Mouse (Mus musculus): ENCODE measurements around the gene Sspn. TPM values are rescaled to one million over a fixed set of nuclear protein-coding genes. Genes with fewer than 3 reads are reported as not detected.

Gene Sspn
- polyA plus RNA-seq, 1 experiment from 2014 or later = 3.1 TPM

GRCm38 (mm10) chr6:145977771-145978450 is 46.5 kb downstream of the Sspn start:
- ATAC-seq (ENCODE audit: low FRiP score) (no peak), DNase-seq (ENCODE audit: low spot score, missing footprints) (peak; percentile 53)
- Histone ChIP-seq H3K27ac (ENCODE audit: low read depth, low read length) (no peak overlapping the region), H3K4me1 (ENCODE audit: control insufficient read depth, insufficient read depth, low read length) (no peaks in the 10 kb centered on the region), H3K4me2 (no peak overlapping the region), H3K9me3 (ENCODE audit: control insufficient read depth, low read length) (no peaks in the 10 kb centered on the region), H3K9ac (ENCODE audit: low read length) (no peak overlapping the region), H3K36me3 (ENCODE audit: control insufficient read depth, insufficient read depth, low read length) (no peaks in the 10 kb centered on the region), H3K4me3 (ENCODE audit: low read depth, low read length) (no peak overlapping the region), H3K27me3 (ENCODE audit: control insufficient read depth, insufficient read depth, low read length) (no peaks in the 10 kb centered on the region)
- WGBS = 83% methylated on average over 8 of the region's 8 CpGs

DNA sequence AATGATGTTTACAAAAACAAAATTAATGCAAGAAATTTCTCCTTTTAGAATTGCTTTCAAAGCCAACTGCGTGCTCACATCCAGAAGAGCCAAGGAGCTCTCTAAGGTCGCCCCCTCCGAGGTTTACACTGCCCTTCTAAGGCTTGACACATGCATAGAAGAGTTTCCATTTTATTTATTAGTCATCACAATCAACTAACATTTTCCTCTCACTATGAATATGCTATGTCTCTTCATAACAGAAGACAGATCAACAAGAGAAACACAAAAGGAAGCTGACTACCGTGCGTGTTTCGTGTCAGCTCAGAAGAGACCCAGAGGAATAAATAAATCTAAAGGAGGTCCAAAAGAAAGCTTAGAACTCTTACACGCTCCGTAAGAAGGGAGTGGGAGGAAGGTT is 49.6 kb downstream of the Sspn start:
- 86% methylated on average over 8 of the region's 8 CpGs for WGBS
- no peak overlapping the region for H3K4me3 ChIP-seq (ENCODE audit: low read depth, low read length)
- H3K27me3 ChIP-seq (ENCODE audit: control insufficient read depth, insufficient read depth, low read length) = no peaks in the 10 kb centered on the region
- no peaks in the 10 kb centered on the region for H3K36me3 ChIP-seq (ENCODE audit: control insufficient read depth, insufficient read depth, low read length)
- H3K4me1 ChIP-seq (ENCODE audit: control insufficient read depth, insufficient read depth, low read length) = no peaks in the 10 kb centered on the region
- no peak overlapping the region for H3K4me2 ChIP-seq
- ATAC-seq (ENCODE audit: low FRiP score) (no peak), DNase-seq (ENCODE audit: low spot score, missing footprints) (no peak)
- H3K9me3 ChIP-seq (ENCODE audit: control insufficient read depth, low read length) = no peaks in the 10 kb centered on the region
- H3K9ac ChIP-seq (ENCODE audit: low read length) = no peak overlapping the region
- no peak overlapping the region for H3K27ac ChIP-seq (ENCODE audit: low read depth, low read length)

- 92% methylated on average over 4 of the region's 4 CpGs for WGBS
- no peaks in the 10 kb centered on the region for H3K9me3 ChIP-seq (ENCODE audit: control insufficient read depth, low read length)
- no peak overlapping the region for H3K27ac ChIP-seq (ENCODE audit: low read depth, low read length)
- no peak overlapping the region for H3K4me2 ChIP-seq
- ATAC-seq (ENCODE audit: low FRiP score) (no peak), DNase-seq (ENCODE audit: low spot score, missing footprints) (no peak)
- H3K27me3 ChIP-seq (ENCODE audit: control insufficient read depth, insufficient read depth, low read length) = no peaks in the 10 kb centered on the region
- no peak overlapping the region for H3K4me3 ChIP-seq (ENCODE audit: low read depth, low read length)
- no peak overlapping the region for H3K9ac ChIP-seq (ENCODE audit: low read length)
- H3K4me1 ChIP-seq (ENCODE audit: control insufficient read depth, insufficient read depth, low read length) = no peaks in the 10 kb centered on the region
- H3K36me3 ChIP-seq (ENCODE audit: control insufficient read depth, insufficient read depth, low read length) = no peaks in the 10 kb centered on the region
Observed at GRCm38 (mm10) chr6:145982335-145982734, 50.9 kb downstream of the Sspn start.

GRCm38 (mm10) chr6:145990578-145990977 is 59.1 kb downstream of the Sspn start:
- no peaks in the 10 kb centered on the region for H3K27me3 ChIP-seq (ENCODE audit: control insufficient read depth, insufficient read depth, low read length)
- no peaks in the 10 kb centered on the region for H3K36me3 ChIP-seq (ENCODE audit: control insufficient read depth, insufficient read depth, low read length)
- DNase-seq (ENCODE audit: low spot score, missing footprints) (no peak), ATAC-seq (ENCODE audit: low FRiP score) (no peak)
- no peak overlapping the region for H3K27ac ChIP-seq (ENCODE audit: low read depth, low read length)
- H3K4me1 ChIP-seq (ENCODE audit: control insufficient read depth, insufficient read depth, low read length) = no peaks in the 10 kb centered on the region
- 93% methylated on average over 1 of the region's 1 CpGs for WGBS
- no peak overlapping the region for H3K9ac ChIP-seq (ENCODE audit: low read length)
- no peaks in the 10 kb centered on the region for H3K9me3 ChIP-seq (ENCODE audit: control insufficient read depth, low read length)
- H3K4me2 ChIP-seq = no peak overlapping the region
- H3K4me3 ChIP-seq (ENCODE audit: low read depth, low read length) = no peak overlapping the region

DNA sequence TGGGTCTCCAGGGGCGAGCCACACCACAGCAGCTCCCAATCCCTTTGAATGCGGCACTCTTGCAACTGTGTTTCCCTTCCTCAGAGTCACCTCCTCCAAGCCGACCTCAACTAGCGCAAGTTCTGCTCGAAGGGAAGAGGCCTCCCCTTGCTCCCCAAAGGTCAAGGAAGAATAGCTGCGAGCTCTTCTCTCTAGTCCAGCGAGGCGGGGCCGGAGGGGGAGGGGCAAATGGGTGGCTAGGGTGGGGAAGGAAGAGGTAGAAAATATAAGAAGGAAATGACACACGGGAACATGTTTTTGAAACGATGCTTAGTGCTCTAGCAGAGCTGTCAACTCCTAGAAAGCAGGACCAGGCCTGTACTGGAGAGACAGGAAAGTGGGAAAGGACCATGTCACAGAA is 61.1 kb downstream of the Sspn start:
- ATAC-seq (ENCODE audit: low FRiP score) (no peak), DNase-seq (ENCODE audit: low spot score, missing footprints) (no peak)
- Histone ChIP-seq H3K36me3 (ENCODE audit: control insufficient read depth, insufficient read depth, low read length) (no peaks in the 10 kb centered on the region), H3K27me3 (ENCODE audit: control insufficient read depth, insufficient read depth, low read length) (no peaks in the 10 kb centered on the region), H3K4me1 (ENCODE audit: control insufficient read depth, insufficient read depth, low read length) (no peaks in the 10 kb centered on the region), H3K9ac (ENCODE audit: low read length) (no peak overlapping the region), H3K27ac (ENCODE audit: low read depth, low read length) (no peak overlapping the region), H3K9me3 (ENCODE audit: control insufficient read depth, low read length) (no peaks in the 10 kb centered on the region), H3K4me3 (ENCODE audit: low read depth, low read length) (no peak overlapping the region), H3K4me2 (no peak overlapping the region)
- WGBS = 72% methylated on average over 11 of the region's 11 CpGs

DNA sequence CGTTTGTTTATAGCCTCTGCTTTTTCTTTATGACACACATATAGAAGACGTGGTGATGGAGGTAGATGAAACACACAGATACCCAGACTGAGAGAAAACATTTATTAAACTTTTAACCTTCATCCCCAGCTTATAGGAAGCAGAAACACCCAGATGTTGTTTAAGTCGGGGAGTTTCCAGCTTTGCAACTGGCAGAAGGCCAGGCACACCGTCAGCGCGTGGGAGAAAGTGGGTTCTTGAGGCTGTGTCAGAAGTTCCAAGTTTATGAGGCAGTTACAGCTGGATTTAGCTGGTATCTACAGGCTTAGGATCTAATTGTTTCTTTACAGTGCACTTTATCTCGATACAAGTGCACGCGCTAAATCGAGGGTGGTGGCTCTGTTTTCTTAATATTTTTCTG is 61.5 kb downstream of the Sspn start:
- Histone ChIP-seq H3K4me1 (ENCODE audit: control insufficient read depth, insufficient read depth, low read length) (no peaks in the 10 kb centered on the region), H3K27ac (ENCODE audit: low read depth, low read length) (no peak overlapping the region), H3K36me3 (ENCODE audit: control insufficient read depth, insufficient read depth, low read length) (no peaks in the 10 kb centered on the region), H3K9me3 (ENCODE audit: control insufficient read depth, low read length) (no peaks in the 10 kb centered on the region), H3K4me3 (ENCODE audit: low read depth, low read length) (no peak overlapping the region), H3K4me2 (no peak overlapping the region), H3K27me3 (ENCODE audit: control insufficient read depth, insufficient read depth, low read length) (no peaks in the 10 kb centered on the region), H3K9ac (ENCODE audit: low read length) (no peak overlapping the region)
- no peak for DNase-seq (ENCODE audit: low spot score, missing footprints)
- 93% methylated on average over 10 of the region's 10 CpGs for WGBS
- ATAC-seq (ENCODE audit: low FRiP score) = no peak

GRCm38 (mm10) chr6:145998314-145999007 is 67.0 kb downstream of the Sspn start:
- H3K36me3 ChIP-seq (ENCODE audit: control insufficient read depth, insufficient read depth, low read length) = no peaks in the 10 kb centered on the region
- DNase-seq (ENCODE audit: low spot score, missing footprints) (peak; percentile 87), ATAC-seq (ENCODE audit: low FRiP score) (no peak)
- no peak overlapping the region for H3K4me3 ChIP-seq (ENCODE audit: low read depth, low read length)
- no peaks in the 10 kb centered on the region for H3K9me3 ChIP-seq (ENCODE audit: control insufficient read depth, low read length)
- WGBS = 31% methylated on average over 13 of the region's 13 CpGs
- H3K4me2 ChIP-seq = no peak overlapping the region
- H3K27me3 ChIP-seq (ENCODE audit: control insufficient read depth, insufficient read depth, low read length) = no peaks in the 10 kb centered on the region
- no peak overlapping the region for H3K9ac ChIP-seq (ENCODE audit: low read length)
- no peaks in the 10 kb centered on the region for H3K4me1 ChIP-seq (ENCODE audit: control insufficient read depth, insufficient read depth, low read length)
- no peak overlapping the region for H3K27ac ChIP-seq (ENCODE audit: low read depth, low read length)

DNA sequence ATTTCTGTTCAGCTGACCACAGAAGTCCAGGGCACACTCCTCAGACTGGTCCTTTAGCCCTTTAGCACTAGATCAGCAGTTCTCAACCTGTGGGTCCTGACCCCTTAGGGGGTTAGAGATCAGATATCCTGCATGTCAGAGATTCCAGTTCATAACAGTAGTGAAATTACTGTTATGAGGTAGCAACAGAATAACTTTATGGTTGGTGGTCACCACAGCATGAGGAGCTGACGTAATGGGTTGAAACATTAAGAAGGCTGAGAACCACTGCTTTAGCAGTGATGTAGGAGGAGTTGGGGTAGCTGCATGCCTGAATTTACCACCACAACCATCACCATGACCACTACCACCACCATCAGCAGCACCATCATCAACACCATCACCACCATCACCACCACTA is 69.3 kb downstream of the Sspn start:
- H3K4me1 ChIP-seq (ENCODE audit: control insufficient read depth, insufficient read depth, low read length) = no peaks in the 10 kb centered on the region
- no peaks in the 10 kb centered on the region for H3K9me3 ChIP-seq (ENCODE audit: control insufficient read depth, low read length)
- no peak for ATAC-seq (ENCODE audit: low FRiP score)
- no peak for DNase-seq (ENCODE audit: low spot score, missing footprints)
- H3K36me3 ChIP-seq (ENCODE audit: control insufficient read depth, insufficient read depth, low read length) = no peaks in the 10 kb centered on the region
- H3K4me2 ChIP-seq = no peak overlapping the region
- no peak overlapping the region for H3K4me3 ChIP-seq (ENCODE audit: low read depth, low read length)
- no peak overlapping the region for H3K27ac ChIP-seq (ENCODE audit: low read depth, low read length)
- 96% methylated on average over 1 of the region's 1 CpGs for WGBS
- no peaks in the 10 kb centered on the region for H3K27me3 ChIP-seq (ENCODE audit: control insufficient read depth, insufficient read depth, low read length)
- no peak overlapping the region for H3K9ac ChIP-seq (ENCODE audit: low read length)

DNA sequence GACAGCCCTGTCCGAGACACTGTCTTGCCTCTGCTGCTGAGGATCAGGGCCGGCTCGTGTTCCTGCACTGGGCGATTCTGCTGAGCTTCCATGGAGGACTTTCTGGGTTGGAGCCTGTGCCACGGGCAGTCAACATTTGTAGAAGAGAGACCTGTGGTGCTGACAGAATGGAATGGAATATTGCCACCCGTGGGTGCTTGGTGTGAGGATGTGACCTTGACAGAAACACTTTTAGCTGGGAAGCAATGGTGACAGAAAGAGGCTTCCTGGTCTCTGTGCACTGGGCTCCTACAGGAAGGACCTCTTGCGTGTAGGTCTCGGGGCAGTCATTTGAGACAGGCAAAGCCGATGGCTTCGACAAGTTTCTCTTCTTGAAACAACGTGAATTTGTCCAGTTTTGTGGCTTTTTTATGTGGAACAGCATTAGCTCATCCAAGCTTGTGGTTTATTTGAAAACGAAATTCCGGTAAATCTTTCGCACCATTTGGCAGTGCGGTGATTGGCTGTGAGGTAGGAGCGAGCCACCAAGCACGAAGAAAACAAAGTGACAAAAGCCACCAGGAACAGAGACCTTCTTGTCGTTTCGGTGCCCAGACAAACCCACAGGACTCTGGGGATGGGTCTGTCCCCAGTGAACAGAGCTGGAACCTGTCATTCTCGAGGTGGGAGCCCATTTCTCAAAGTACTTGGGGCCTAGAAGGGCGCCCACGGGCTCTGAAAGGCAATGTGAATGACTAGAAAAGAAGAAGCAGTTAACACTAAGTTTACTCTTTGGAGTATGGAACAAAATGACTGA is 70.2 kb downstream of the Sspn start:
- H3K4me3 ChIP-seq (ENCODE audit: low read depth, low read length) = no peak overlapping the region
- H3K27ac ChIP-seq (ENCODE audit: low read depth, low read length) = no peak overlapping the region
- no peaks in the 10 kb centered on the region for H3K9me3 ChIP-seq (ENCODE audit: control insufficient read depth, low read length)
- no peak overlapping the region for H3K4me2 ChIP-seq
- no peaks in the 10 kb centered on the region for H3K27me3 ChIP-seq (ENCODE audit: control insufficient read depth, insufficient read depth, low read length)
- DNase-seq (ENCODE audit: low spot score, missing footprints) = no peak
- H3K4me1 ChIP-seq (ENCODE audit: control insufficient read depth, insufficient read depth, low read length) = no peaks in the 10 kb centered on the region
- H3K9ac ChIP-seq (ENCODE audit: low read length) = no peak overlapping the region
- no peaks in the 10 kb centered on the region for H3K36me3 ChIP-seq (ENCODE audit: control insufficient read depth, insufficient read depth, low read length)
- 90% methylated on average over 22 of the region's 22 CpGs for WGBS
- no peak for ATAC-seq (ENCODE audit: low FRiP score)
